Mouse (Mus musculus) mouse embryonic stem cell (cell line): ENCODE results near the gene Ccnd1.

Experiments used
- in situ Hi-C, 2 experiments: fragments of 300-500 bp; cut with MboI; formaldehyde crosslinking; loops; 1 replicate in 1 of 2; 3 replicates in 1 of 2; pipeline ENCODE4 v1.14.3; 2019 to 2020; ENCODE audit warnings: low sequenced_read_pairs in 2 of 2, low pct_unique_long_range_greater_than_20kb in 1 of 2, mixed read lengths in 1 of 2; ENCODE audit not compliant: unreplicated experiment in 1 of 2

The Ccnd1 gene

DNA sequence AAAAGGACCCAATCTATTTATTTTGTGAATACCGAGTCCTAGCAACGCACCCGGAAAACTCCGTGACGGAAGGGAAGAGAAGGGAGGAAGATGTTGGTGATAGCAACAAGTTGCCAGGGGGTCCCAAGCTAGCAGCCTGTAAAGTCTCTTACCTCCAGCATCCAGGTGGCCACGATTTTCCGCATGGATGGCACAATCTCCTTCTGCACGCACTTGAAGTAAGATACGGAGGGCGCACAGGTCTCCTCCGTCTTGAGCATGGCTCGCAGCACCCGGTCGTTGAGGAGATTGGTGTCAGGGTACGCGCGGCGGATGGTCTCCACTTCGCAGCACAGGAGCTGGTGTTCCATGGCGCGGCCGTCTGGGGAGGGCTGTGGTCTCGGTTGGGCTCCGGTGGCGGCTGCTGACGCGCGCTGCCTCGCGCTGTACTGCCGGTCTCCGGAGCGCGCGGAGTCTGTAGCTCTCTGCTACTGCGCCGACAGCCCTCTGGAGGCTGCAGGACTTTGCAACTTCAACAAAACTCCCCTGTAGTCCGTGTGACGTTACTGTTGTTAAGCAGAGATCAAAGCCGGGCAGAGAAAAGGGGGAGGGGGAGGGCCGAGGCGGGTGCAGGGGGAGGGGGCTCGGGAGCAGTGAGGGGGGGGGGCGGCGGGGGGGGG is at the start of gene Ccnd1:
TSS of gene Ccnd1 (minus strand) at position 582 of the 659 bp plus-strand sequence.
- in situ Hi-C loops = loop anchor here (5.0 to 10.0 kb wide), 3 partner anchors 175 to 303 kb away; no protein-coding TSS in a partner anchor

DNA sequence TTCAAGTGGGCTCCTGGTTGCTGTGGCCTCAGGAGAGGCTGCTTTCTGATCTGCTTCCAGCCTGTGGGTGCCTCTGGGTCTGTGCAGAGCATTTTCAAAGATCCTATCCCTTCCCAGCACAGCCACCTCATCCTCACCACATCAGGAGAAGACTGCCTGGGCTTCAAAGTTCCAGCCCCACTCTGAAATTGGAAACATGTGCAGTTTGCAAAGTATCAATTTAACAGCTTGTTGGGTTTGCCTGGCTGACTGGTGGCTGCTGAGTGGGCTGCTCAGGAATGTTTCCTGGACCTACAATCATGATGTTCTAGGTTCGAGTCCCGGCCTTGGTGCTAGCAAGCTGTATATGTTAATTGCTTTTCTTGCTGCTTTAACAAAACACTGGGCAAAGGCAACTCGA is 49.1 kb upstream of the Ccnd1 start:
- in situ Hi-C loops = no loop called here

GRCm38 (mm10) chr7:144985100-144985499 is 45.4 kb upstream of the Ccnd1 start:
- in situ Hi-C loops = no loop called here

- in situ Hi-C loops = no loop called here
Measured at GRCm38 (mm10) chr7:144982358-144983110, 42.8 kb upstream of the Ccnd1 start.

DNA sequence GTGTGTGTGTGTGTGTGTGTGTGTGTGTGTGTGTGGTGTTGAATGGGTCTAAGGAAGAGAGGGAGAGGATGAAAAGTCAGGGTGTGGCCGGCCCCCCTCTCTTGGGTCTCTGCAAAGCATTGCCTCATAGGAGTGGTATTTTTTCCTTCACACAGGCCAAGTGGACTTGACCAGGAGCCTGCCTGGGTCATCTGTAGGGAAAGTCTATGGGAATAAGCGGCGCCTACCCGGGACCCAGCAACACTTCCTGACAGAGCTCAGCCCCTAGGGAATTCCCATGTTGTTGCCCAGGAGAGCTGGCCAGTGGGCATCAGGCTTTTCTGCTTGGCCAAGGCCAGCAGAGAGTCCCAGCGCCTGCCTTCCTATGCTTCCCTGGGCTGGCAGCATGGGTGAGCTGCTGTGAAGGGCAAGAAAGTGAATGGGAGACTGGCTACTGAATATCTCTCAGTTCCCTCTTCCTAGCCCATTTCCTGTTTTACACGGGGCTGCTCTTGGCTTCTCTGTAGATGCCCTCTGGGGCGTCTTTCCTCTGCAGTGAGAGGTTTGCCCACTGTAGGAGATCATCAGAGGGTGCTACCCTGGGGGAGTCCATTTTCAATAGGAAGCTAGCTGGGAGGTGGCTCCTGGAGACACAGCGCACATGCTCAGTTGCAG is 41.8 kb upstream of the Ccnd1 start:
- in situ Hi-C loops = no loop called here

DNA sequence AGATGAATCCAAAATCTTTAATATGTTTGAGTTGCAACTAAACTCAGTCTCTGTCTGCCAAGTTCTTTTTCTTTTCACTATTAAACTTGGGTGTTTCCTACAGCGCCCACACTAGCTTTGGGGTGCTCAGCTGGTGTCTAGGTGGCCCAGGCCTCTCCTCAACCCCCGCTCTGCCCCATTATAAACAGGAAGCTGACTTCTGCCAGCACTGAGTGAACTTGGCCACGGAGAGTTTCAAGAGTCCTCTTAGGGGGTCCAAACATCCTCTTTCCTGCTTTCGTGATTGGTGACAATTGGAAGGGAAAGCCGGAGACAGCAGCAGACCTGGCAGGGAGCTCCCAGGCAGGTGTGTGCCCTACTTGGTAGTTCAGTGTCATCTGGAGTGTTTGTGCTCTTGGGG is 40.1 kb upstream of the Ccnd1 start:
- in situ Hi-C loops = no loop called here

GRCm38 (mm10) chr7:144977121-144977520 is 37.4 kb upstream of the Ccnd1 start:
- in situ Hi-C loops = no loop called here

GRCm38 (mm10) chr7:144973461-144973860 is 33.7 kb upstream of the Ccnd1 start:
- in situ Hi-C loops = no loop called here

DNA sequence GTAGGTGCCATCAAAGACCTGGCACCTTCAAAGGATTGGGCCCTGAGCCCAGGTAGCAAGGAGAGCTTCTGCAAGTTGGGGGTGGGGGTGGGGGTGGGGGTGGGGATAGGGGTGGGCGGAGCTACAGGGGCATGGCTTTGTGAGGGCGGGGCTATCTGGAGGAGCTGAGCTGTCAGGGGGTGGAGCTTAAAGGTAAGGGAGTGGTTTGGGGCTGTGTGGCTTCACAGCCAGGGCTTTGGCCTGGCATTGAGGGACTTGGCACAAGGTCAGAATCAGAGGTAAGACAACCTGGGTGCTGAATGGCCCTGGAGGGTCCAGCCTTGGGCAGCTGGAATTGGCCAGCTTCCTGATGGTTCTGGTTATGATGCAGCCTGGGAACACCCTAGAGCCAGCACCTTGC is 32.0 kb upstream of the Ccnd1 start:
- in situ Hi-C loops = no loop called here

DNA sequence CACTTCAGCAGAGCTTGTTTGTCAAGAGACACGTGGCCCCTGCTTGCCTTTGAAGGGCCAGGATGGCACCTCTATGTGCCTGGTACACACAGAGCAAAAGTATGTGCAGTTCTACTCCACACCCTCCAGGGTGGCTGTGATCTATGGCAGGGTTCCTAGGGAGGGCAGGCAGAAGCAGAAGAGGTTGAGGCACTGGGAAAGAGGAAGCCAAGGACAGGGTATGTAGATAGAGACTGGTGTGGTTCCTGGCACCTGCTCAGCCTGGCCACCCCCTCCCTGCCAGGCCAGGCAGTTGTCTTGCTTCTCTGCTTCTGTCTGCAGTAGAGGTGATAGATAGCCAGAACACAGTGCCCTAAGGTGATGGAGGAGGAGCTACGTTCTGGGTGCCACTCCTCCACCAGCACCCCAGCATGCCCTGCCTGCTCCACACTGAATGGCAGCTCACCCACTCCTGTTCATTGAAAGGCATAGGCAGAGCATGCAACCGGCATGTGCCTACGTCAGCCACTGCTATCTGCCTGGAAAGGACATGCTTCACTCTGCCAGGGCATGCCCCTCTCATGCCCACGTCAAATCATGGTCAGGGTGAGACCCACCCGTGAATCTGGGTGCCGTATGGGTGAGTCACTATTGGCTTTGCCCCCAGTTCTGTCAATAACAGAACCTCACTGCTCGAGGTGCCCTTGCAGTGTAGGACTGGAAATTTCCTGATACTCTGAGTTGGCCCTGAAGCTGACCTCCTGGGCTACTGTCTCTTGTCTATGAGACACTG is 31.5 kb upstream of the Ccnd1 start:
- in situ Hi-C loops = no loop called here

- in situ Hi-C loops = no loop called here
Measured at GRCm38 (mm10) chr7:144965893-144966292, 26.2 kb upstream of the Ccnd1 start.

GRCm38 (mm10) chr7:144964316-144964715 is 24.6 kb upstream of the Ccnd1 start:
- in situ Hi-C loops = no loop called here

DNA sequence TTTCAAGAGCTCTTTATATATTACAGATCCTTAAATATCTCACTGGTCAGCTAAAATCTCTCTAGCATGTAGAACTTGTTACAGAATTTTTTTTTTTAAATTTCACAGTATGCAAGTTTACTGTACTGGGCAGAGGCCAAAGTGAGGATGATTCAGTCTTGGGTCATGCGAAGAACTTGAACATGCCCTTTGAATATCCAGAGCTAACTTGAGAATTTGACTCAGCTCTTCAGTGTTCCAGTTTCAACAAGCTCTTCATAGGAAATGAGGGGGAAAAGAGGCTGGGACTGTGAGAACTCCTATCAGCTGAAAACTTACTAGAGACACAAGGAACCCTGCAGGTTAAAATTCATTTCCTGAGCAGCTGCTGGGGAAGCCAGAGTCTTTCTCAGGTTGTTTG is 24.2 kb upstream of the Ccnd1 start:
- in situ Hi-C loops = no loop called here

- in situ Hi-C loops = no loop called here
Measured at GRCm38 (mm10) chr7:144958509-144959395, 19.0 kb upstream of the Ccnd1 start.

DNA sequence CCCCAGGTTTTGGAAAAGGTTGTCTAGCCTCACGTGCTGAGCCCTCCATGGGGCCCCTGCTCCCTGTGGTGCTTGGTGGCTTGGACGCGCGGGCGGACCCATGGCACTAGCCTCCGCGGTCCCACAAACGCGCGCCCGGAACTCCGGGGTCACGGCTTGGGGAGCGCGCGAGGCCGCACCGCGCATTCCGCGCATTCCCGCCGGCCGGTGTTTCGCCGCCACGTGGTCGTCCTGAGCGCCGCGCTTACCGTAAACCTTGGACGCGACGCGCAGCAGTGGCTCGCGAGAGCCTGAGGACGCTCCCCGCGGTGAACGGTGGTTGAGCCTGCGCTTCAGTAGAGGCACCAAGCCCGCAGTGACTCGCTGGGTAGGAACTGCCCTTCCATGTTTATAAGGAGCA is 3.5 kb upstream of the Ccnd1 start:
- in situ Hi-C loops = no loop called here

DNA sequence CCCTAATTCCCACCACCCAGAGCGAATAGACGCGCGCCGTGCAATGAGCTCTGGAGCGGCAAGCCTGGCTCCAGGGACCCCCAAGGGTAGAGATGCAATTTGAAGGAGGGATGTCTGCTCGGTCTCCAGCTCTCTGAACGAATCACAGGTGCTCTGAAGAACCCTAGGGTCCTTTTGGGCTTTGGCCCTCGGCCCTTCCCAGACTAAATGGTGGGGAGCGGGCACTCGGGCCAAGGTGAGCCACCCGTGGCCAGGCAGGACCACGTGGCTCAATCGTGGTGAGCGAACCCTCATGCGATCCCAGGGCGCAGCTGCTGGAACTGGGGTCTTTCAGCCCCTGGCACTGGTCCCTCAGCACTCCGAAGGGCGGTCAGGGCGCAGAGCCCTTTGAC is 3.0 kb upstream of the Ccnd1 start:
- in situ Hi-C loops = no loop called here

DNA sequence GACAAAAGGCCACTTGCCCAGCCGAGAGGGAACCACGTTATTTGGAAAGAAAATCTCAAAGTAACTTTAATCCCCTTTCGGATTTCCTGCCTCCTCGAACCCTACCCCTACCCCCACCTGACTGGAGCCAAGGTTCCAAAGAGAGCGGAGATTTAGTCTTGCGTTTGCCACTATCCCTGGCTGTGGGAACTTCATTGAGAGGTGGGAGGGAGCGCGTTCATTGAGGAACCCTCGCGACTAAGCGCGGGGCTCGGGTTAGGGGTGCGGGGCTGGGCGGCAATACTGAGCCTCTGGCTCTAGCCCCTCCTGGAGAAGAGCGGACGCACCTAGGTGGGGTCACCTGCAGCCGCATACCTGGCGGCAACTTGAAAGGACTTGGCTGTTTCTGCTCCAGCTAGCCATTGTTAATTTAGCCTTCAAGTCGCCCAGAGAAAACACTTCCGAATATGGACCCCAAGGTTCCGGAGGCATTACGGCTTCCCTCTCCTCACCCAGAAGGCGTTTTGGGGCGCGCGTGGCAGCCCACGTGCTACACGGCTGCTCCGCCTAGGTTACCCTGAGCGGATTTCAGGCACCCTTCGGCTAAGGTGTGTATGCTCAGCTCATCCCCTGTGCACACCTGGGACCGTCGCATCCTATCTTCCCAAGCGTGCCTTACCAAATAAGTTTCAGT is 2.5 kb upstream of the Ccnd1 start:
- in situ Hi-C loops = no loop called here
